Mouse (Mus musculus) embryonic fibroblast, embryonic 13.5 days (primary cell): ENCODE results near the gene Synpo2. TPM values are rescaled to one million over a fixed set of nuclear protein-coding genes. Genes with fewer than 3 reads are reported as not detected.

Experiments
- H3K27ac ChIP-seq: 2 replicates; pipeline ENCODE4 v1.5.1; 2012; ENCODE audit warnings: low read length, control low read depth, inconsistent platforms; ENCODE audit not compliant: insufficient read depth
- H3K4me1 ChIP-seq: 2 replicates; pipeline ENCODE4 v1.6.1; 2011; ENCODE audit warnings: low read length; ENCODE audit not compliant: control insufficient read depth, insufficient read depth
- H3K4me3 ChIP-seq: 2 replicates; pipeline ENCODE4 v1.5.1; 2011; ENCODE audit warnings: mild to moderate bottlenecking, control low read depth, low read length; ENCODE audit not compliant: insufficient read depth
- CTCF ChIP-seq: IDR thresholded peaks from 2 replicates; pipeline ENCODE4 v1.5.1; 2011; ENCODE audit warnings: mild to moderate bottlenecking, control low read depth, low read length, moderate library complexity, borderline replicate concordance; ENCODE audit not compliant: insufficient read depth
- POLR2A ChIP-seq: IDR thresholded peaks from 2 replicates; pipeline ENCODE4 v1.6.1; 2011; ENCODE audit warnings: low read depth, mild to moderate bottlenecking, control low read depth, low read length, moderate library complexity
- polyA plus RNA-seq: library from polyadenylated mRNA; stranded (reverse); fragments of >200 nt; gene quantifications from 2 replicates; pipeline ENCODE4 v1.2.4, GENCODE M21; 2011; ENCODE audit warnings: low read depth; ENCODE audit not compliant: missing spikeins, insufficient read length

Synpo2 gene
- 6.2 and 9.6 TPM in 2 replicates for polyA plus RNA-seq

DNA sequence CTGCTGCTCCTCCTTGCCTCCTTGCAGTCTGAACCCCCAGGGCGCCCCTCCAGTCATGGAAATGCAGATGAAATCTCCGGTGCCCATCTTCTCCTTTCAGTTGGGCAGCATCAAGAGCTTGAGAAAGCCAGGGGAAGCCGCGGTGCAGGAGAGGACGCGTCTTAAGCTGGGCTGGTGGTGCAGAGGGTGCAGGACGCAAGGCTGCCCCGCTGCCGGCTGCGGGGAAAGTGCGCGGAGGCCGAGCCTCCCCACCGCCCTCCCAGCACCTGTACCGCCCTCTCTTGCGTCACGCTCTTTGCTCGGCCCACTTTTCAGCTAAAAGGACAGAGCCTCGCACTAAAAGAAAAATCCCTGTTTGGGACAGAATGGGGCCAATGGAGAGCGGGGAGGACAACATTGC lies at the start of gene Synpo2:
Synpo2 (minus strand) TSS at position 229 of the 400 bp plus-strand sequence.
- no peak for TF ChIP-seq CTCF
- peak; percentile 82 for TF ChIP-seq POLR2A
- Histone ChIP-seq H3K27ac (no peak within 1 kb of the TSS), H3K4me1 (0 out of 2 replicates have a peak, but pooled peaks cover 2% of the 10 kb centered on the region)

DNA sequence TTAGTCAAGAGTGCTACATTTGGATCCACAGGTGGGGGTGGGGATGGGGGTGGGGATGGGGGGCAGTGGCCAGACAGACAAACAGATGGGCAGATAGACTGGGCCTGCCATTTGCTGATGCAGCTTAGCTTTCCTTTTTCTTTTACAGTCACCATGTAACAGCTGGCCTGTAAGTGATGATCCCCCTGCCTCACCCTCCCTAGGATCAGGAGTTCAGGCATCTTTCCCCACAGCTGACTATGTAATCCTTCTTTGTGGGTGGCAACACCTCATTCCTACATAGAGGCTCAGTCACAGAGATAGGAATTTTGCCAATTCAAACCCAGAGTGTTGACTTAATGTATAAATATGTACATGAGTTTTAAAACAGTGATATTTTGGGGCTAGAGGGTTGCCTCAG lies 49.7 kb upstream of the Synpo2 start:
- peaks cover 2% of the 10 kb centered on the region for H3K4me1 ChIP-seq
- H3K27ac ChIP-seq, result no peak overlapping the region
- no peak for TF ChIP-seq POLR2A
- no peak for TF ChIP-seq CTCF
- H3K4me3 ChIP-seq, result no peak overlapping the region

More for the DNA sequence above, at the start of gene Synpo2:
- peak within 1 kb of the TSS; percentile 40 for H3K4me3 ChIP-seq

DNA sequence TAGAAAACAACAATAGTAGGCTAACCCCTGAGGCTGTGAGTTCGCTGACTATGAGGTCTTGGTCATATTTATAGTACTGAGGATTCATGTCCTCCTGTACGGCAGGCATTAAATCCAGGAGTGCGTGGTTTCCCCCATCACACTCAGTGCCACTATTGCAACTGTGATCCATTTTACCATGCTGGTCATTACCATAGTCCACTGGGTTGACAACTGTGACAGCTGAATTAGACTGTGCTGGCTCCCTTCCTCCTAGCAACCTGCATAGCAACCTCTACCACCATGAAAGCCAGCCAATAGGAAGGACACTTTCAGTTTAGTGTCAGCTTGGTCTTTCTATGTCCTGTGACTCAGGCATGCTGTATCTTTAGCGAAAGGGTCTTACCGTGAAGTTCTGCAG lies 48.3 kb upstream of the Synpo2 start:
- TF ChIP-seq POLR2A (no peak), CTCF (no peak)
- no peak overlapping the region for H3K27ac ChIP-seq
- no peak overlapping the region for H3K4me3 ChIP-seq
- H3K4me1 ChIP-seq, result peaks cover 2% of the 10 kb centered on the region; the same call in 1 of the 2 replicates

DNA sequence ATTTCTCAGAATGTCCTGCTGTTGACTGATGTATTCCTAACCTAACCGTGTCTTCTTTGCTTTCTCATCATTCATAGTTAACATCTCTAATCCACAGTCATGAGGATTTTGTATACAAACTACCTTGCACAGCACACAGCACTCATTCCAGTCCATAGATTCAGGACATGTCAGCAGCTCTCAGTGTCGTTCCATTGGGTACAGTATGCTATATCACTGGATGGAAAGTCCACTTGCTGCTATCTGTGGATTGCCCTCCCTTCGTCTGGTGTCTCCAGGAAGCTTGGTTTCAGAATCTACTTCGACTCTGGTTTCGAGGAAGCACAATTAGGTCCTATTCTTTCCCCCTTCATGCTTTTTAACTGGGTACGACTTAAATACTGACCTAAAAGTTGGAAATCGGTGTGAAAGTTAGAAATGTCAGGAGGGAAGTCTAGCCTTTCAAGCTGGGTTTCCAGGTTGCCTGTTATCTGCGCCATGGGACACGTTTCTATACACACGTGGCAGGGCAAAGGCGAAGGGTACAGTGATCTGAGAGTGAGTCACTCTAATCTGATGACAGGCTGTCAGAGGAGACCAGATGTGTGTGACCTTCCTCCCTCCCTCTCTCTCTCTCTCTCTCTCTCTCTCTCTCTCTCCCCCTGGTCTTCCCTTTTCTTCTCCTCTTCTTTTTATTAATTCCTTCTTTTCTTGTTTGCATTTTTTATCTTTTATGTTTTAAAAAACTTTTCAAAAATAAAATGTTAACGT lies 47.1 kb upstream of the Synpo2 start:
- Histone ChIP-seq H3K4me1 (peaks cover 2% of the 10 kb centered on the region; the same call in 1 of the 2 replicates), H3K4me3 (no peak overlapping the region), H3K27ac (no peak overlapping the region)
- TF ChIP-seq CTCF (no peak), POLR2A (no peak)

DNA sequence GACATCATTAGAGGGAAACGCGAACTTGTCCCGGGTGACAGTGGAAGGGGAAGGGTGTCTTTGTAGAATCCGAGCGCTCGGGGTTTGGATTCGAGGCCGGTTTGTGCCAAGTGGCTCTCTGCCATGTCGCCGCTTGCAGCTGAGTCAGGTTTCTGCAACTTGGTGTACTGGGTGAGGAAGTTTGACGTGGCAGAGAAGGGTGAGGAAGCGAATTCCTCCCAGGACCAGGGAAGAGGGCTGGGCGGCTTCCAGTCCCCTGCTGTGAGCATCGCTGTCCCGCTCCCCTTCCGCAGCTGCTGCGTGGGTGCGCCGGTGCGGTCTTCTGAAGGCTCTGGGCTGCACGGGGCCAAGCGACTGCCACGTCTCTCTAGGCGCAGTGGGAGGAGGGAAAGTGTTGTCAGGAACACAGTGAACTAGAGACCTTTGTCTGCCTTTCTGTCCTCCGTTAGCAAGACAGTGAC lies 31.8 kb upstream of the Synpo2 start:
- peak overlapping the region; percentile 92 for H3K27ac ChIP-seq

DNA sequence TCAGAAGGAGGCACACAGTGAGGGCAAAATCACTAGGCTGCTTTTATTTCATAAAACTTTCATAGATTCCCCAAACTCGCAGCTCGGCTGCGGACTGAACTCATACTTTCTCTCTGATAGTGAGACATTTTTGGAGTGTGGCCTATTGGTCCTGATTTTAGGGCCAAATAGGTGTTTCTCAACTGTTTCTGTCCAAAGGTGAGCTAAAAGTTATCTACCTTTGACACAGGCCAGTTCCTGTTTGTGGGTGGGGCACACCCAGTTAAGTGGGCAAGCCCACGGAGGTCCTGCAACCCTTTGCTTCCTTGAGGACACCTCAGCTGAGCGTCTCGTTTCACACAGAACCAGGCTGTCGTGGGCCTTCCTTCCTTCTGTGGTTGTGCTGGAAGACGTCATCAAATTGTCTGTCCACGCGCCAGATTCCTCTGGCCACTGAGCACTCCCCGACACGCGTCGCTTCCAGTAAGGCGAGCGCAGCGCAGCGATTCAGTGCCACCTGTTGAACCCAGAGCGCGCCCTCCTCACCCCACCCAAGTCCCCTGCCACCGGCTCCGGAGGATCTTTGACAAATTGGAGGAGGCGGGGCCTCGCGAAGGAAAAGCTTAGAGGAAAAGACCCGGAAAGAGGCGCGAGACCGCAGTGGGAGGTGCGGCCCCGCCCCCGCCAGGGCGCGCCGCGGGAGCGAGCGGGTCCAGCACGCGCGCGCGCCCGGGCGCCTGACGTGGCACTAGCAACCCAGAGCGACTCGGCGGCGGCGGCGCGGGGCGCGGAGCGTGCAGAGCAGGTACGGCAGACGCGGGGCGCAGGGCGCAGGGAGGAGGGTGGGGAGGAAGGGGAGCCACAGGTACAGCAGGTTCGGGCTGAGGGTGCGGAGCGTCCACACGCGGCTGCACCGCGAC lies 31.1 kb upstream of the Synpo2 start, which contains the start of gene Sec24d:
Sec24d (plus strand) TSS at position 703 of the 899 bp plus-strand sequence.
- TF ChIP-seq POLR2A, result peak; percentile 80
- TF ChIP-seq CTCF, result no peak
- H3K4me3 ChIP-seq, result peak within 1 kb of the TSS; percentile 92
- peak within 1 kb of the TSS; percentile 92 for H3K27ac ChIP-seq
- peaks cover 2% of the 10 kb centered on the region; the same call in 1 of the 2 replicates for H3K4me1 ChIP-seq

More for the DNA sequence above, 31.8 kb upstream of the Synpo2 start:
- Histone ChIP-seq H3K4me1 (peaks cover 2% of the 10 kb centered on the region; the same call in 1 of the 2 replicates), H3K4me3 (peak overlapping the region; percentile 92)
- TF ChIP-seq CTCF, result no peak
- peak; percentile 69 for TF ChIP-seq POLR2A

DNA sequence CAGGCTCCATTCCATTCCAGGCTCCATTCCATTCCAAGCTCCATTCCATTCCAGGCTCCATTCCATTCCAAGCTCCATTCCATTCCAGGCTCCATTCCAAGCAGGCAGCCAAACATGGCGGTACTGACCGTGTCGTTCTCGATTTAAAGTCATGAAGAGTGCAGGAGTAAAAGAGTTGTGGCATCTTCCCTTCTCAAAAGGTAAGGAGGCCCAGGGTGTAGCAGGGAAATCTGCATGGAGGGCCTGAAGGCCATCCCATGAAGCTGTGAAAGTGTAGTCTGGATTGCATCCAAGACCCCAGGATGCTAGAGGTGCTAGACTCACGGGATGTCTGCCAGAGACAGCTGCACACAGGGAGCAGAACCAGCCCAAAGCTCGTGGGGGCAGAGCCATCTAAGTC lies 28.8 kb upstream of the Synpo2 start:
- Histone ChIP-seq H3K4me1 (peaks cover 2% of the 10 kb centered on the region; the same call in 1 of the 2 replicates), H3K27ac (no peak overlapping the region), H3K4me3 (peak overlapping the region; percentile 6)
- peak; percentile 62 for TF ChIP-seq POLR2A
- TF ChIP-seq CTCF, result no peak

DNA sequence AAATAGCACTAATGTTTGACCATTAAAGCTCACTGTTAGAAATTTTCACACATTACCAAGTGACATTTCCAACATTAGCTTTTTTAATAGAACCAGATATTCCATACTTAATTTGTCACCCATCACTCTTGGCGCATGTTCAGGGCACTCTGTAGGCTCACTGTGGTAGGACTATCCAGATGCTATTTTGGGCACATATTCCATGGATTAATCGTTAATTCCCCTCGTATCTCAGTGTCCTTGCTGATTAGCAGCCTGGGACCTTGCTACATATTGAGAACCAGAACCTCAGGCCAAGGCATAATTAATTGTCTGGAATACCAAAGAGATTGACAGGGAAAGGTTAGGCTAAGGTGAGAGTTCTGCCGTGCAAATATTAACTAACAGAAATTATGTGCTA lies 22.8 kb upstream of the Synpo2 start:
- TF ChIP-seq POLR2A, result no peak
- TF ChIP-seq CTCF, result no peak
- H3K4me1 ChIP-seq, result peaks cover 3% of the 10 kb centered on the region; the same call in 1 of the 2 replicates
- no peak overlapping the region for H3K4me3 ChIP-seq
- no peak overlapping the region for H3K27ac ChIP-seq

DNA sequence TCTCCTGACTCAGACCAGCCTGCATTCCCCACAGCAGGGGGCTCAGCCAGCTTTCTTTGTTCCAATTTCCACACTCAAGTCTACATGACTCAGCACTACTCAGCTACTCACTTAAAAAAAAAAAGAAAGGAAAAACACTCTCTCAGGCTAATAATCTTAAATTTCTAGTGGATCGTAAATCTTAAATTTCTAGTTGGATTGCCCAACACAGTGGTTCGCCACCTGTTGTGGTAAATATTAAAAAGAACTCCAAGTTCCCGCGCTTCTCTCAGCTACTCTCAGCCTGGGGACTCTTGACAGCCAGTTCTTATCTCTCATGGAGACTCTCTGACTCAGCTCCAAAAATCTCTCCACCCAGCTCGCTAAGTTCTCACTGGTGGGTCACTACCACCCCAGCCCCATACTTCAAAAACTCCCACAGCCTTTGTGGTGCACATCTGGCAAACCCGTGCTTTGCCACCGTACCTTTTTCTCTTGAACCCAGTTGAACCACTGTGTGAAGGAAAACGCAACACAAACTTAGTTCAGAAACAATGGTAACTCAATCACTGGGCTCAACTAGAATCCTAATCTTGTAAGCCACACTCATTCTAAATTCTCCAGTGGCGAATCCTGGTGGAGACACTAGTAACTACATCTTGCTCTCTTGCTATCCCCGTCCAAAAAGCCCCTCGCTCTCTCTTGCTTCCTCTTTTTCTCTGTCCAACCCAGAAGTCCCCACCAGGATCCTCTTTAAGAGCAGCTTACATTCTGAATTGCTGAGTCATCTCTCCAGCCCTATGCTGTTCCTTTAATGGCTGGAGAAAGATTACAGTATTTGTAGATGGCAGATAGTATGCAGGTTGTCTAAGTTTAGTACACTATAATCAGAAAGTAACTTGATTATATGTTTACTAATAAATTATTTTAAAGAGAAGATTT lies 20.5 kb upstream of the Synpo2 start:
- H3K4me3 ChIP-seq, result no peak overlapping the region

More for the DNA sequence above, 20.5 kb upstream of the Synpo2 start:
- Histone ChIP-seq H3K27ac (peak overlapping the region; percentile 62), H3K4me1 (peaks cover 3% of the 10 kb centered on the region; the same call in 1 of the 2 replicates)
- TF ChIP-seq CTCF, result no peak
- no peak for TF ChIP-seq POLR2A
